Mouse (Mus musculus) kidney, adult 2 months (tissue): ENCODE results near the gene 1700030J22Rik.

ENCODE experiments used
- CTCF ChIP-seq: fragments of 200-500 bp; conservative IDR thresholded peaks from 2 replicates; pipeline ENCODE4 v1.5.1; 2011; ENCODE audit warnings: low read depth, mild to moderate bottlenecking, control low read depth, low read length, moderate library complexity, mixed read lengths; ENCODE audit not compliant: insufficient read depth, insufficient read length
- POLR2A ChIP-seq: fragments of 200-500 bp; IDR thresholded peaks from one replicate; pipeline ENCODE4 v1.6.1; 2011; ENCODE audit warnings: low read depth, low read length, control low read depth

DNA sequence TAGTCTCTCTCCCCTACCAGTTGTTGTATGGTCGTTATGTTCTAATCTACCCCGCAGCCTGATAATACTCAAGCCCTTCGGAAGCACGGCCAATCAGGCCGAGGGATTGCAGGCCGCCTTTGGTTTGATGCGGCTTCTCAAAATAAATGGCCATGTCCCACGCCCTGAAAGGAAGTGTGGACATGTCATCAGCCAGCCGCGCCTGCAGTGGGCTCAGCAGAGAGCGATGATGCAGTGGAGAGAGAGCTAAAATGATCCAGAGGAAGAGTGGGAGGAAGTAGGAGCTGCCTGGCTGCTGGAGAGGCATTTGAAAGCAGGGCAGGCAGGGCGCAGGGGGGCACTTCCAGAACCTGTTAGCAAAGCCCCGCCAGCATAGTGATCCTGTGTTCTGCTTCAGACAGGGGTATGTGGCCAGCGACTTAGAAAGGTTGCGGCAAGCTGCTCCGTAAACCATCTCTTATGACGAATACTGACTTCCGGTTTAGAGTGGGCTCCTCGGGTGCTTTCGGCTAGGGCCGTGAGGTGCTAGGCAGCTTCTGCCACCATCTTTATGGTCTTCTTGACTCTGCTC, 32.4 kb downstream of the 1700030J22Rik start:
- TF ChIP-seq POLR2A (no peak), CTCF (no peak)
